Mouse (Mus musculus): ENCODE results near the gene Lag3. TPM values are rescaled to one million over a fixed set of nuclear protein-coding genes. Genes with fewer than 3 reads are reported as not detected.

The Lag3 gene
- polyA plus RNA-seq, 1 experiment from 2014 or later: 1.3 TPM

DNA sequence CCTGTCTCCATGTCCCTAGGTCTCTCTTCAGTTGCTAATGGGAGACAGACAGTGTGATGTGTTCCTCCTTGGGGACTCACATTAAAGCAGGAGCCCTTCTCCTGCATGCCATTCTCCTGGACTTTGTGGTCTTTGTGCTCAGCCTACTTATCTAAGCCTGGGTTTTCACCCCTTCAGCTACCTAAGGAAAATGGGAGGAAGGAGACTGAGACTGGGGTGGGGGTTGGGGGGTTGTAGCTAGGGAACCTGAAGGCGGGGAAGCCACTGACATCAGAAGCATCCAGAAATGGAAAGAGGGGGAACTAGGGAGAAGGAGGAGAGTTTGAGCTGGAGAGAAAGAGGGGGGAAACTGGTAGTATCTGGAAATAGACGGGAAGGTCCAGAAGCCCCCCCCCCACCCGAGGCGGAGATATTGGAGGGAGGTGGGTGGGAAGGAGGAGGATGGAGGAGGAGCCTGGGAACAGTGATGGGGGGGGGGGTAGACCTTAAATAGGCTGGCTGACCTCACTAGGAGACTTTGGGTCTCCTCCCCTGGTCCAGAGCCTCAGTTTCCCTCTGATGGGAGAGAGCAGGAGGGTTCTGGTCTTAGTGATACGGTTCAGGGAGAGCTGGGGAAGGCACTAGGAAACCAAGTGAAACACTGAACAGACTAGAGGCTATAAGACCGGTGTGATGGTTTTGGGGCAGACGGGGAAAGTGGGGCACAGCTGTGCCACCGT is 48.9 kb downstream of the Lag3 start:
- H3K4me3 ChIP-seq (ENCODE audit: low read depth, low read length): peak overlapping the region; percentile 46; the same call in 1 of the 2 replicates

DNA sequence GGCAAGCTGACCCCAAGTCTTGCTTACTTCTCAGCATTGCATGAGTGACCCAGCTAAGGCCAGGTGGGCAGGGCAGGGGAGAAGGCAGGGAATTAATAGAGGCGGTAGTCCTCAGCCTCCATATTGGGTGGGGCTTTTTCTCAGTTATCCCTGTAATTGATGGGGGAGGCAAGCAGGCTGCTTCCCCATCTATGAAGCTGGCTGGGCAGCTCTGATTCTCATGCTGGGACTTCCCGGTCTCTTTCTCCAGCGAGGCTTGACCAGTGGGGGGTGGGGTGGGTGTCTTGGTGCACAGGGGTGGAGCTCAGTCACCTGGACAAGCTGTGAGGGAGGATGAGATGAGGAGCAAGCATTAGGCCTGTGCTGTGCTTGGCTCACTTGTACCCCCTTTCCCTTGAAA is 49.7 kb downstream of the Lag3 start:
- no peak for ATAC-seq (ENCODE audit: insufficient number of reproducible peaks, insufficient read depth, low FRiP score, low read depth)
- Histone ChIP-seq H3K4me3 (ENCODE audit: low read depth, low read length) (no peak overlapping the region), H3K9me3 (ENCODE audit: control insufficient read depth, low read depth, low read length) (no peaks in the 10 kb centered on the region), H3K4me2 (replicated peaks; ENCODE audit: low read depth, low read length) (no peak overlapping the region), H3K27ac (ENCODE audit: low read length) (no peak overlapping the region), H3K9ac (replicated peaks; ENCODE audit: low read depth, low read length) (no peak overlapping the region), H3K4me1 (ENCODE audit: control insufficient read depth, insufficient read depth, low read length) (peaks cover 14% of the 10 kb centered on the region; the same call in 1 of the 2 replicates), H3K27me3 (ENCODE audit: control insufficient read depth, insufficient read depth, low read length) (no peaks in the 10 kb centered on the region), H3K36me3 (ENCODE audit: control insufficient read depth, insufficient read depth, low read length) (no peaks in the 10 kb centered on the region)
- WGBS: 35% methylated on average over 3 of the region's 3 CpGs

More for the DNA sequence above, 48.9 kb downstream of the Lag3 start:
- H3K4me1 ChIP-seq (ENCODE audit: control insufficient read depth, insufficient read depth, low read length): peaks cover 14% of the 10 kb centered on the region; the same call in 1 of the 2 replicates
- no peaks in the 10 kb centered on the region for H3K36me3 ChIP-seq (ENCODE audit: control insufficient read depth, insufficient read depth, low read length)
- H3K27me3 ChIP-seq (ENCODE audit: control insufficient read depth, insufficient read depth, low read length): no peaks in the 10 kb centered on the region
- H3K9me3 ChIP-seq (ENCODE audit: control insufficient read depth, low read depth, low read length): no peaks in the 10 kb centered on the region
- no peak overlapping the region for H3K9ac ChIP-seq (replicated peaks; ENCODE audit: low read depth, low read length)
- WGBS: 14% methylated on average over 8 of the region's 8 CpGs
- H3K27ac ChIP-seq (ENCODE audit: low read length): no peak overlapping the region
- peak overlapping the region; percentile 79 for H3K4me2 ChIP-seq (replicated peaks; ENCODE audit: low read depth, low read length)
- no peak for ATAC-seq (ENCODE audit: insufficient number of reproducible peaks, insufficient read depth, low FRiP score, low read depth)

DNA sequence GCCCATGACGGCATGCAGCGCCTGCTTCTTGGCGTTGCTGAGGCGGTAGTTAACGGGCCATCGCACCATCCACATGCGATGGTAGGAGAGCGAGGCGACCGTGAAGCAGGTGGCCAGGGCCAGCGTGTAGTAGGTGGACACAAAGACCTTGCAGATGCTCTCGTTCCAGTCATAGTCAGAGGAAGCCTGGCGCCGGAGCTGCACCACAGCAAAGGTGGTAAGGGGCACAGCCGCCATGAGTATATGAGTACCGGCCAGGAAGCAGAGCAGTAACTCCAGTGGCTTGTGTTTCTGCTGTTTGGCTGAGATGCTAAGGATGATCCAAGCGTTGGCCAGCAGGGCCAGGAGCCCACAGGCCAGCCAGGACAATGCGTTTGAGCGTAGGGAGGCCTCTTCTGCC is 50.2 kb downstream of the Lag3 start:
- Histone ChIP-seq H3K9me3 (ENCODE audit: control insufficient read depth, low read depth, low read length) (no peaks in the 10 kb centered on the region), H3K36me3 (ENCODE audit: control insufficient read depth, insufficient read depth, low read length) (no peaks in the 10 kb centered on the region), H3K27me3 (ENCODE audit: control insufficient read depth, insufficient read depth, low read length) (no peaks in the 10 kb centered on the region), H3K9ac (replicated peaks; ENCODE audit: low read depth, low read length) (no peak overlapping the region), H3K27ac (ENCODE audit: low read length) (no peak overlapping the region), H3K4me3 (ENCODE audit: low read depth, low read length) (no peak overlapping the region), H3K4me1 (ENCODE audit: control insufficient read depth, insufficient read depth, low read length) (peaks cover 14% of the 10 kb centered on the region; the same call in 1 of the 2 replicates), H3K4me2 (replicated peaks; ENCODE audit: low read depth, low read length) (no peak overlapping the region)
- no peak for ATAC-seq (ENCODE audit: insufficient number of reproducible peaks, insufficient read depth, low FRiP score, low read depth)
- WGBS: 81% methylated on average over 19 of the region's 19 CpGs

DNA sequence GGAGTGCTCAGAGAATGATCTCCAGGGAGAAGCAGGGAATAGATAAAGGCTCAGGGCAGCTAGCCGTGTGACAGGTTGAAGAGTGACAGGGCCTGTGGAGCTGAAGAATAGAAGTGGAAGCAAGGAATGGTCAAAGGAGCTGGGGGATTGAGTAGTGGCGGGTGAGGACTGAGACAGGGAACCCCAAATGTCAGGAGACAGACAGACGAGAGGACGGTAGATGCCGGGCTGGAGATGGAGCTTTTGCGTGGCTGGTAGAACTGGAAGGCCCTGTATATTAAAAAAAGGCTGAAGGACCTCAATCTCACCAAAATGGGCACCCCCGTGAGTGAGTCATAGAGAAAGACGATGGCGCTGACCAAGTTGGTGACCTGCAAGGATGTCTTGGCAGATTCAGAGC is 51.0 kb downstream of the Lag3 start:
- no peak overlapping the region for H3K4me2 ChIP-seq (replicated peaks; ENCODE audit: low read depth, low read length)
- H3K27me3 ChIP-seq (ENCODE audit: control insufficient read depth, insufficient read depth, low read length): no peaks in the 10 kb centered on the region
- no peak for ATAC-seq (ENCODE audit: insufficient number of reproducible peaks, insufficient read depth, low FRiP score, low read depth)
- peaks cover 14% of the 10 kb centered on the region; the same call in 1 of the 2 replicates for H3K4me1 ChIP-seq (ENCODE audit: control insufficient read depth, insufficient read depth, low read length)
- H3K9ac ChIP-seq (replicated peaks; ENCODE audit: low read depth, low read length): no peak overlapping the region
- no peak overlapping the region for H3K4me3 ChIP-seq (ENCODE audit: low read depth, low read length)
- no peaks in the 10 kb centered on the region for H3K9me3 ChIP-seq (ENCODE audit: control insufficient read depth, low read depth, low read length)
- no peaks in the 10 kb centered on the region for H3K36me3 ChIP-seq (ENCODE audit: control insufficient read depth, insufficient read depth, low read length)
- H3K27ac ChIP-seq (ENCODE audit: low read length): no peak overlapping the region
- WGBS: 89% methylated on average over 9 of the region's 9 CpGs

DNA sequence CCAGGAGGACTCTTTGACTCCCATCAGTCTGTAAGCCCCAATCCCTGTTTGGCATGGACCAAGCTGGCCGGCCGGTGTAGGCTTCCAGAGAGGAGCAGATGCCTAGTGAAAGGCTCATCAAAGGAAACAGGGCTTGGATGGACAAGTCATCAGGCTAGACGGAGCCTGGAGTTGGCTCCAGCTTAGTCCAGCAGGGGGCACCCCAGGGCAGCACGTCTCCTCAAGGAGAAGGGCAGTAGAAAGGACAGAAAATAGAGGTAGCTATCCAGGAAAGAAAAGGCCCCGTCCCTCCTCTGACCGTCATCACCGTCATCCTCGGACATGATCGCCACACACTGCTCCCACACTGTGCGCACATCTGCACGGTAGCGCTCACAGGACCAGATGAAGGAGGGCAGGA is 51.8 kb downstream of the Lag3 start:
- no peak overlapping the region for H3K27ac ChIP-seq (ENCODE audit: low read length)
- WGBS: 9% methylated on average over 12 of the region's 12 CpGs
- no peaks in the 10 kb centered on the region for H3K9me3 ChIP-seq (ENCODE audit: control insufficient read depth, low read depth, low read length)
- H3K4me2 ChIP-seq (replicated peaks; ENCODE audit: low read depth, low read length): no peak overlapping the region
- H3K9ac ChIP-seq (replicated peaks; ENCODE audit: low read depth, low read length): no peak overlapping the region
- no peak for ATAC-seq (ENCODE audit: insufficient number of reproducible peaks, insufficient read depth, low FRiP score, low read depth)
- H3K4me3 ChIP-seq (ENCODE audit: low read depth, low read length): no peak overlapping the region
- H3K27me3 ChIP-seq (ENCODE audit: control insufficient read depth, insufficient read depth, low read length): no peaks in the 10 kb centered on the region
- peaks cover 17% of the 10 kb centered on the region; the same call in 1 of the 2 replicates for H3K4me1 ChIP-seq (ENCODE audit: control insufficient read depth, insufficient read depth, low read length)
- no peaks in the 10 kb centered on the region for H3K36me3 ChIP-seq (ENCODE audit: control insufficient read depth, insufficient read depth, low read length)

DNA sequence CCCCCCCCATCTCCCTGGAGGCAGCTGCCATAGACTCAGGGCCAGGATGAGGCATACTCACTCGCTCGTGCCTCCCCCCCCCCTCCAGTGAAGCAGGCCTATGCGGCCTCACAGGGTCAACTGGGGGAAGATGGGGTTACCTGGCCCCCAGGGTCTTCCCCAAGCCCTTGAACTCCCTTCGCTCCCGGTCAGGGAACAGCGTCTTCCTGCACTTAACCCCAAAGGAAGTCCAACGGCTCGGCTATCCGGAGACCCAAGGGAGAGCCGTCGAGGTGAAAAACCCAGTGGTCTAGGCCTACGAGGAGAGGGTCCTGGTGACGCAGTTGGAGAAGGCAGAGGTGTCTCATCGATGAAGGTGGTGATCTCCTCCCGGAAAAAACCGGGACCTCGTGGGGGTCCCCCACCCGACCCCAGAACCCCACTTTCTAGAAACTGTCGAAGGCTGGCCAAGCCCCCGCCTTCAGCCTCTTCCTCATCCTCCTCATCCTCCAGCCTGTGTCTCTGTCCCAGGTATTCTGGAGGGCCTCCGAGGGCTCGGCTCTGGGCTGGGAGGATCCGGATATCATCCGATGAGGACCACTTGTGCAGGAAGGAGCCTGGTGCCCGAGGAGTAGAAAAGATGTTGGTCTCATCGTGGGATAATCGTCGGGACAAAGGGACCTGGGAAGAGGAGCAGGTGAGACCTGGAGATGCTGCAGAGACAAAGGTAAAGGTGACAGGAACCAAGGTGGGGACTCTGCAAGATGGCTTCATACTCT is 52.8 kb downstream of the Lag3 start:
- Histone ChIP-seq H3K9ac (replicated peaks; ENCODE audit: low read depth, low read length) (no peak overlapping the region), H3K36me3 (ENCODE audit: control insufficient read depth, insufficient read depth, low read length) (no peaks in the 10 kb centered on the region; the same call in 1 of the 2 replicates), H3K4me3 (ENCODE audit: low read depth, low read length) (no peak overlapping the region), H3K27ac (ENCODE audit: low read length) (no peak overlapping the region), H3K4me2 (replicated peaks; ENCODE audit: low read depth, low read length) (0 out of 2 replicates have a peak overlapping the region, but pooled peaks have one; percentile 73), H3K4me1 (ENCODE audit: control insufficient read depth, insufficient read depth, low read length) (peaks cover 15% of the 10 kb centered on the region; the same call in 1 of the 2 replicates), H3K9me3 (ENCODE audit: control insufficient read depth, low read depth, low read length) (no peaks in the 10 kb centered on the region), H3K27me3 (ENCODE audit: control insufficient read depth, insufficient read depth, low read length) (no peaks in the 10 kb centered on the region)
- WGBS: 70% methylated on average over 28 of the region's 28 CpGs
- ATAC-seq (ENCODE audit: insufficient number of reproducible peaks, insufficient read depth, low FRiP score, low read depth): no peak

DNA sequence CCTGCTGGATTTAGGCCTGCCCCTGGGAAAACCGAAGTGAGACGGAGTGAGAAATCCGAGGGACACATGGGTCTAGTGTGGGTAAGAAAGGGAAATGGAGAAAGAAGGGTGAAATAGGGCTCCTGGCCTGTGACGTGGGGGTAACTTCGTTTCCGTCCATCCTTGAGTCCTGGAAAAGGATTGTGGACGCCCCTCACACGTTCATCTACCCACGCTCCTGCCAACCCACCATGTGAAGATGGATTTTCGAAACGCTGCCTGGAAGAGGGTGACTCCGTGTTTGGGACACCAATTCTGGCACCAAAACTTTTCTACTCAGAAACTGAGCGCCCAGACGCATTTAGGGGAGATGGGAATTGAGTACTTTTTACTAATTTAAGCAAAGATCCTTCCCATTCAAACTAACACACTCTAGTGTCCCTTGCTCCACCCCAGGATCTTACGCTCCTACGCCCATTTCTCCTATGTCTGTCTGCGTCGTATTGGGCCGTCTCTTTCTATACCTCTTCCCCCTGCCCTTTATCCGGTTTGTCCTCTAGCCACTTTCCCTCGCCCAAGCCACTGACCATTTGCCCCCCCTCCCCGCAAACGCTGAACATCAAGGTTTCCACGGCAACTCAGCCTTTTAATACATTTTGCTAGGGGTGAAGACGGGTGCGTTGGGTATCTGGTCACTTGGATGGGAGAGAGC is 53.5 kb downstream of the Lag3 start:
- peaks cover 11% of the 10 kb centered on the region; the same call in 1 of the 2 replicates for H3K4me1 ChIP-seq (ENCODE audit: control insufficient read depth, insufficient read depth, low read length)
- WGBS: 23% methylated on average over 26 of the region's 26 CpGs
- peak overlapping the region; percentile 93; the same call in 1 of the 2 replicates for H3K9ac ChIP-seq (replicated peaks; ENCODE audit: low read depth, low read length)
- H3K36me3 ChIP-seq (ENCODE audit: control insufficient read depth, insufficient read depth, low read length): no peaks in the 10 kb centered on the region; the same call in 1 of the 2 replicates
- ATAC-seq (ENCODE audit: insufficient number of reproducible peaks, insufficient read depth, low FRiP score, low read depth): no peak
- peak overlapping the region; percentile 73 for H3K4me2 ChIP-seq (replicated peaks; ENCODE audit: low read depth, low read length)
- no peaks in the 10 kb centered on the region for H3K27me3 ChIP-seq (ENCODE audit: control insufficient read depth, insufficient read depth, low read length)
- peak overlapping the region; percentile 66 for H3K4me3 ChIP-seq (ENCODE audit: low read depth, low read length)
- H3K9me3 ChIP-seq (ENCODE audit: control insufficient read depth, low read depth, low read length): no peaks in the 10 kb centered on the region
- peak overlapping the region; percentile 96; the same call in 1 of the 2 replicates for H3K27ac ChIP-seq (ENCODE audit: low read length)

Data from stomach, embryonic 14.5 days (tissue).